Mouse (Mus musculus) heart, postnatal 10 days (tissue): ENCODE data around the gene Rif1. TPM values are rescaled to one million over a fixed set of nuclear protein-coding genes. Genes with fewer than 3 reads are reported as not detected.

ENCODE experiments used
- DNase-seq, 2 experiments: peaks; one replicate each; pipeline ENCODE4 v3.0.0; 2021
- intact Hi-C: fragments of 180-260 bp; cut with DNase I; formaldehyde crosslinking; loops from one replicate; pipeline ENCODE4 v1.15.1; 2025
- total RNA-seq, 2 experiments: library from RNA; stranded (reverse); gene quantifications; 2 replicates each; pipeline ENCODE4 v1.2.3; 2021

The Rif1 gene
- total RNA-seq: 10 to 100 TPM; 24.4 to 32.7 TPM

GRCm38 (mm10) chr2:52072491-52073140 lies at the start of gene Rif1:
Gene Rif1 (plus strand): TSS chr2:52072832.
- intact Hi-C loops: loop anchor here (2.0 to 5.0 kb wide), 2 partner anchors 100 to 140 kb away; partner anchors contain the start of gene Nmi
- DNase-seq: peak; percentile 88 to 90

GRCm38 (mm10) chr2:52027061-52027460 lies 45.6 kb upstream of the Rif1 start:
- intact Hi-C loops: no loop called here
- DNase-seq: no peak

DNA sequence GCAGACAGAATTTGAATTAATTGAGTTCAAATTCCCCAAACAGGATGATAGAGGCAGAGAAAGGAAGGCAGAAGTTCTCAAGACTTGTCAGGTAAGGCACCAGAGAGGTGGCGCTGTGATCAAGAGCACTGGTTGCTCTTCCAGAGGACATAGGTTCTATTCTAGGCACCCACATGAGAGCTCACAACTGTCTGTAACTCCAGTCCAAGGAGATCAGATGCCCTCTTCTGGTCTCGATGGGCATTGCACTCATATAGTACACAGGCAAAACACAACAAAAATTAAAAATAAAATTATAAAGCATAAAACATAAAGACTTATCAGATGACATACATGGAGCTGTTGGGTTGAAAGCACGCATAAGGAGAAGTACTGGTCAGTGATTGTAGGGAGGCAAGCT lies 43.2 kb upstream of the Rif1 start:
- DNase-seq: no peak
- intact Hi-C loops: no loop called here

- intact Hi-C loops: loop anchor here (10.0 kb wide), 1 partner anchor 97 kb away; the partner anchor contains the start of gene Rbm43
- no peak for DNase-seq
These were observed 41.1 kb upstream of the Rif1 start for GRCm38 (mm10) chr2:52031491-52031890.

GRCm38 (mm10) chr2:52034601-52035000 lies 38.0 kb upstream of the Rif1 start:
- intact Hi-C loops: loop anchor here (10.0 kb wide), 1 partner anchor 100 kb away; the partner anchor contains the start of gene Rbm43
- DNase-seq: no peak

- intact Hi-C loops: loop anchor here (10.0 kb wide), 1 partner anchor 100 kb away; the partner anchor contains the start of gene Rbm43
- DNase-seq: no peak
These were observed 37.5 kb upstream of the Rif1 start for GRCm38 (mm10) chr2:52035144-52035543.

DNA sequence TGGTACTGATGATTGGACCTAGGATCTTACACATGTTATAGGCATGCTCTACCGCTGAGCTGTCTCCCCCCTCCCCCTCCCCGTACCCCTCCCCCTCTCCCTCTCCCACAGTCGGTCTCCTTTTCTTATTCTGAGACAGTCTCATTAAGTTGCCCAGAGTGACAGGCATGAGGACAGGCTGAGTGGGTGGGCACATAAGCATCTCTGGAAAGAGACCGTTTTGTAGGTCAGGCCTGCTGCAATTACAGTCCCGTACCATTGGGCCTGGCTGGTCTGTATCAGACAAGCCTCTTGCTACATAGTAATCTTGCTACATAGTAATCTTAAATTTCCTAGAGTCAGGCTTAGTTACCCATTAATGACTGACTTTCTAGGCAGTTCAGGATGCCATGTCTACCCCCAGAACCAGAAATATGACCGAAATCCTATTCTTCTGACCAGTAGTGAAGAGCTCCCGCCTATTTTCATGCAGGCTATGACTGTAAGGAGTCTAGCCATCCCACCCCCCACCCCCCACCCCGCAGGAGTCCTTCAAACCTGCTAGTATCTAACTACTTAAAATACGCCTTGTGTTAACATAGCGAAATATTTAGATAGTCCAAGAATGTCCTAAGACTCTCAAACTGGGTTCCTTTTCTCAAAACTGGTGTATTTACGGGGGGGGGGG lies 35.6 kb upstream of the Rif1 start:
- no peak for DNase-seq
- intact Hi-C loops: loop anchor here (1.0 to 10.0 kb wide), 2 partner anchors 49 to 102 kb away; partner anchors contain the start of gene Rbm43

DNA sequence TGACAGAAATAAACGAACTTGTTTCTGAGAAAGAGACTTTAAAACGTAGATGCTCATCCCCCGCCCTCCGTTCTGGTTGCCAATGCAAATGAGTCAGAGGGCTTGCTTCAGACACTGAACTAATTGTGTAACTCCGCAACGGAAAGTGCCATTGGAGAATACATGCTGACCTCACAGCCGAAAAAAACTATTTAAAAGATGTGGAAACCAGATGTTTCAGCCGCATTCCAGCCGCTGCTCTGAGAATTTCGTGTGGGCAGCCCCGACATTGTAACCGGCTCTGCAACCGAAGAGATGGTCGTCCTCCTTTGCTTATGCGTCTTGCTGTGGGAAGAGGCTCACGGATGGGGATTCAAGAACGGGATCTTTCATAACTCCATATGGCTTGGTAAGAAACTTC lies 34.8 kb upstream of the Rif1 start, which contains the start of gene Tnfaip6:
Tnfaip6 (plus strand) TSS at position 128 of the 400 bp plus-strand sequence.
- intact Hi-C loops: loop anchor here (1.0 to 10.0 kb wide), 2 partner anchors 48 to 103 kb away; partner anchors contain the start of gene Rbm43
- peak; percentile 74 to 77 for DNase-seq

GRCm38 (mm10) chr2:52038558-52038957 lies 34.1 kb upstream of the Rif1 start:
- intact Hi-C loops: loop anchor here (10.0 kb wide), 1 partner anchor 104 kb away; the partner anchor contains the start of gene Rbm43

DNA sequence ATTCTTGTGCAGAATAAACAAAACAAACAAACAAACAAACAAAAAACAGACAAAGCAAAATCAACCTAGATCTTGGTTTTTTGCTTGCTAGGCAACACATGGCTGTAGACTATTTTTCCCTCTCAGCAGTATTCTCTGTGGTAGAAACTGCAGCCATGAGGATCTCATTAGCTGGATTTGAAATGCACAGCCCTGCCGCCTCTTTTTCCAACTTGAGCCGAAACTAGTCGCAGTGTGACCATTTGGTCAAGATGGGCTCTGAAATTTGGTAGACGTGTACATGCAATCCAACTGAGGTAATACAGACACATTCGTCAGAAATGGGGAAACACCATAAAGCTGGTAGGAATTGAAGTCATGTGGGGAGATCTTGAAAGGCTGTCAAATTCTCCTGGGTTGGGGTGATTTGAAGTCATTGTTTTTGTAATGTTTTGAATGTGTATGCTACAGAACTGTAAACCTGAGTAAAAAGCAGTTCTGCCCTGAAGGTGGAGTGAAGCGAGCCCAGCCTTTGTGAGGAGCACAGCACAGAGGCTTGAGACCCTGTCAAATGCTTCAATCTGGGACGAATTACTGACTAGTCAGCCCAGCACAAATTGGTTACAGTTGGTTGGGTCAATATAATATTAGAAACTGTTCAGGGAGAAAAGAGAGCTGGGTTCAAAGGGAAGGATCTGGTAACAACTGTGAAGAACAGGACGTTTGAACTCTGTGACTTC lies 33.4 kb upstream of the Rif1 start:
- intact Hi-C loops: loop anchor here (10.0 kb wide), 1 partner anchor 104 kb away; the partner anchor contains the start of gene Rbm43
- DNase-seq: no peak

More at GRCm38 (mm10) chr2:52038558-52038957, 34.1 kb upstream of the Rif1 start:
- DNase-seq: no peak

DNA sequence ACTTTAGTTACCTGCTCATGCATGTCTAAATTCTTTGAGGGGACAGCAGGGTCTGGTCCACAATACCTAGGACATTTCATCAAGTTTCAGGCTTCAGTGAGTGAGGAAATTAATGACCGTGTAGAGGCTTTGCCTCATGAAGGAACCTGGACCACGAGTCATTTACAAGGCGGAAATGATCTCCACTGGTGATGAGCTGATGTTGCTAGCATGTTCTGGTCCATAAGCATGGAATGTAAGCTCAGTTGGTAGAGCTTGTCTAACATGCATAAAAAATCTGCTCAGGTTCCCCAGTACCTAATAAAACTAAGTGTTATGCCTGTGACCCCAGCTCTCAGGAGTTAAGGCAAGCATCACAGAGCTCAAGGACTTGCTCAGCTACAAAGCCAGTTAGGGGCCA lies 30.5 kb upstream of the Rif1 start:
- DNase-seq: no peak
- intact Hi-C loops: no loop called here

- DNase-seq: peak; percentile 8 to 15
- intact Hi-C loops: no loop called here
These were observed 29.9 kb upstream of the Rif1 start for GRCm38 (mm10) chr2:52042714-52043113.

GRCm38 (mm10) chr2:52043485-52043884 lies 29.1 kb upstream of the Rif1 start:
- intact Hi-C loops: no loop called here
- no peak for DNase-seq

- no peak for DNase-seq
- intact Hi-C loops: no loop called here
These were observed 26.6 kb upstream of the Rif1 start for GRCm38 (mm10) chr2:52046032-52046431.

- no peak for DNase-seq
- intact Hi-C loops: no loop called here
These were observed 21.8 kb upstream of the Rif1 start for GRCm38 (mm10) chr2:52050823-52051222.

- no peak for DNase-seq
- intact Hi-C loops: no loop called here
These were observed 20.3 kb upstream of the Rif1 start for GRCm38 (mm10) chr2:52052335-52052734.

- peak; percentile 16 to 26 for DNase-seq
- intact Hi-C loops: no loop called here
These were observed 19.1 kb upstream of the Rif1 start for GRCm38 (mm10) chr2:52053502-52053901.

GRCm38 (mm10) chr2:52055616-52056015 lies 17.0 kb upstream of the Rif1 start:
- intact Hi-C loops: no loop called here
- DNase-seq: no peak

- DNase-seq: no peak
- intact Hi-C loops: no loop called here
These were observed 15.5 kb upstream of the Rif1 start for GRCm38 (mm10) chr2:52057099-52057498.

- intact Hi-C loops: no loop called here
- no peak for DNase-seq
These were observed 15.0 kb upstream of the Rif1 start for GRCm38 (mm10) chr2:52057681-52058080.

GRCm38 (mm10) chr2:52068641-52069040 lies 4.0 kb upstream of the Rif1 start:
- intact Hi-C loops: no loop called here
- no peak for DNase-seq
